Mouse (Mus musculus): ENCODE measurements around the gene H1f0. TPM values are rescaled to one million over a fixed set of nuclear protein-coding genes. Genes with fewer than 3 reads are reported as not detected.
"Not testable (repeated sequence)": the region's sequence is repeated elsewhere in the genome, so short reads cannot be mapped to it uniquely, and the experiment has no call there.

The H1f0 gene
- total RNA-seq, 2 experiments from 2014 or later = 87.0 to 113 TPM

- no peak for DNase-seq (ENCODE audit: low spot score in 2 of 2)
- intact Hi-C loops (cut with DNase I) = no loop called here
Measured at GRCm38 (mm10) chr15:79001559-79001958, 26.7 kb upstream of the H1f0 start.

GRCm38 (mm10) chr15:79002036-79002435, 26.2 kb upstream of the H1f0 start:
- intact Hi-C loops (cut with DNase I) = no loop called here
- no peak for DNase-seq (ENCODE audit: low spot score in 2 of 2)

GRCm38 (mm10) chr15:79003079-79003478, 25.2 kb upstream of the H1f0 start:
- intact Hi-C loops (cut with DNase I) = no loop called here
- DNase-seq (ENCODE audit: low spot score in 2 of 2) = no peak

- intact Hi-C loops (cut with DNase I) = no loop called here
- DNase-seq (ENCODE audit: low spot score in 2 of 2) = no peak
Measured at GRCm38 (mm10) chr15:79005581-79005980, 22.7 kb upstream of the H1f0 start.

GRCm38 (mm10) chr15:79006638-79007037, 21.6 kb upstream of the H1f0 start:
- intact Hi-C loops (cut with DNase I) = no loop called here
- no peak for DNase-seq (ENCODE audit: low spot score in 2 of 2)

DNA sequence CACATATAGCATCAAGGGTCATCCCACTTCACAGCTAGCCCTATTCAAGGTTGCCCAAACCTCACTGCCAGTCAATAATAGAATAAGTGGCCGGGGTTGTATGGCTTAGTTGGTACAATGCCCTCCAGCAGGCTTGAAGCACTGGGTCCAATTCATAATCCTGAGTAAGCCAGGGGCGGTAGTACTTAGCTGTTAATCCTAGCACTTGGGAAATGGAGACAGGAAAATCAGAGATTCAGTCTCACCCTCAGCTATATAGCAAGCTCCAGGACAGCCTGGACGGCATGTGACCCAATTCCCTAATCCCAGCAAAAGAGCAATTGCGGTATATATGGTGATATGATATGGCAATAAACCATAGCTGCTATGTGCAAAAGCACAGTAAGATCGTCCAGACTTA, 21.2 kb upstream of the H1f0 start:
- intact Hi-C loops (cut with DNase I) = no loop called here
- DNase-seq (ENCODE audit: low spot score in 2 of 2) = no peak

GRCm38 (mm10) chr15:79007836-79008235, 20.4 kb upstream of the H1f0 start:
- DNase-seq (ENCODE audit: low spot score in 2 of 2); intact Hi-C loops (cut with DNase I): not testable (repeated sequence)

GRCm38 (mm10) chr15:79009734-79010133, 18.5 kb upstream of the H1f0 start:
- DNase-seq (ENCODE audit: low spot score in 2 of 2) = no peak
- intact Hi-C loops (cut with DNase I) = no loop called here

DNA sequence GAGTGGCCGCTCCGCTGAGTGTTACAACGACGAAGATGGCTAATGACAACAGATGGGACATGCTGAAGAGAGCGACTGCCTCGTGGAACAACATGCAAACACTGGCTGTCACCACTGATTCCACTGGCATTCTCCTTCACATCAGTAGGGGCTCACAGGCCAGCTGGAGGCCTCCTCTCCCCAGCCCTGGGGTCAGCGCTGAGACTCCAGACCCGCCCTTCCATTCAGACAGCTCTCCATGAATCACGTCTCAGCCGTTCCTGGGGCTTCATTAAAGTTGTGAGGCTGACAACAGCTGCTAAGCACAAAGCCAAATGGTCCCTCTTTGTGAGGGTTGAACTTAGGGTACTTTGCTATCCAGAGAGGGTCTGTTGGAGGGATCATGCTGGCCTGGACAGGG, 16.7 kb upstream of the H1f0 start:
- DNase-seq (ENCODE audit: low spot score in 2 of 2) = no peak
- intact Hi-C loops (cut with DNase I) = no loop called here

GRCm38 (mm10) chr15:79013382-79013781, 14.9 kb upstream of the H1f0 start:
- intact Hi-C loops (cut with DNase I) = no loop called here
- no peak for DNase-seq (ENCODE audit: low spot score in 2 of 2)

DNA sequence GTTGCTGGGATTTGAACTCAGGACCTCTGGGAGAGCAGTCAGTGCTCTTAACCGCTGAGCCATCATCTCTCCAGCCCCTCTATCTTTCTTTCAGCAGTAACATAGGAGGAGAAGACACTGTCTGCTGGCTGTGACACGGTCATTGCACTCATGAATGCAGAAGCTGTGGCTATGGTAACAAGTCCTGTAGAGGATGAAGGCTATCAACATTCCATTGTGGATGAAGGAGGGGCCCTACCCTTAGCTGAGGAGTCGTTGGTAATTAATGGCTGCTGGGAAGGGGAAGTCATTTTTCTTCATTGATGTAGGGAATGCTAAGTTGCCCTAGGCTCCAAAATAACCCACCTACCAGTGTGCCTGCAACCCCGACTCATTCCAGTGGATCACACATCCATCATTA, 10.1 kb upstream of the H1f0 start:
- intact Hi-C loops (cut with DNase I) = no loop called here
- no peak for DNase-seq (ENCODE audit: low spot score in 2 of 2)

DNA sequence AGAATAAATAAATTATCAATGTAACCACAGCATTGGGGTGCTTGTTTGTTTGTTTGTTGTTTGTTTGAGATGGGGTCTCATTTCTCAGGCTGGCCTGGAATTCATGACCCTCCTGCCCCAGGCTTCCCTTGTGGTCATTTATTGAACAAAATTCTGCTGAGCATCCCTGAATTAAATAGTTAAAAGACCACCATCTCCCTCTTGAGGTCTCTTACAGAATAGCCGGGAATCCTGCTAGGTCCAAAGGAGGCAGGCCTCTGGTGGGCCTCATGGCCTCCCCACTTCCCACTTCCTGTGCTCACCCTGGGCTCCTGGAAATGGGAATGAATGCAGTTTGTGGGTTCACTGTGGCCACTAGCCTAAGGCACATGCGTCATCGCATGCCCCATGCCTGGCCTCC, 9.4 kb upstream of the H1f0 start:
- no peak for DNase-seq (ENCODE audit: low spot score in 2 of 2)
- intact Hi-C loops (cut with DNase I) = no loop called here

GRCm38 (mm10) chr15:79022671-79023230, 5.5 kb upstream of the H1f0 start:
- intact Hi-C loops (cut with DNase I) = no loop called here
- no peak for DNase-seq (ENCODE audit: low spot score in 2 of 2)

DNA sequence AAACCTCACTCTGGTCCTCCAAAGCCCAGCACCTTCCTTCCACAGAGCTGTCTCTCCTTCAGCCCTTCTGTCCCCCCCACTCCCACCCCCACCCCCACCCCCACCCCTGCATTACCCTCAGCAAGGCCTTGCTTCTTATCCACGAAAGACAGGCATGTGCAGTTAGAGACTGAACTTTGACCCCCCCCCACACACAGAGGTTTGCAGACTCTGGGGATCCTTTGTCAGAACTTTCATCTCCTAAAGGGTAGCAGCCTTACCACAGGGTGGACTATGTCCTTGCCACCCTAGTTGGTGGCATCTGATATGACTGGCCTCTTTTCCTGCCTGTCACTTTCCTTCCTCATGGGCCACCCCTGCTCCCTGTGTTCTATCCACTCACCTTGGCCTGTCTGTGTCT, 4.9 kb upstream of the H1f0 start:
- intact Hi-C loops (cut with DNase I) = no loop called here
- DNase-seq (ENCODE audit: low spot score in 2 of 2) = no peak

GRCm38 (mm10) chr15:79025687-79026308, 2.5 kb upstream of the H1f0 start:
- intact Hi-C loops (cut with DNase I) = no loop called here
- no peak for DNase-seq (ENCODE audit: low spot score in 2 of 2)

DNA sequence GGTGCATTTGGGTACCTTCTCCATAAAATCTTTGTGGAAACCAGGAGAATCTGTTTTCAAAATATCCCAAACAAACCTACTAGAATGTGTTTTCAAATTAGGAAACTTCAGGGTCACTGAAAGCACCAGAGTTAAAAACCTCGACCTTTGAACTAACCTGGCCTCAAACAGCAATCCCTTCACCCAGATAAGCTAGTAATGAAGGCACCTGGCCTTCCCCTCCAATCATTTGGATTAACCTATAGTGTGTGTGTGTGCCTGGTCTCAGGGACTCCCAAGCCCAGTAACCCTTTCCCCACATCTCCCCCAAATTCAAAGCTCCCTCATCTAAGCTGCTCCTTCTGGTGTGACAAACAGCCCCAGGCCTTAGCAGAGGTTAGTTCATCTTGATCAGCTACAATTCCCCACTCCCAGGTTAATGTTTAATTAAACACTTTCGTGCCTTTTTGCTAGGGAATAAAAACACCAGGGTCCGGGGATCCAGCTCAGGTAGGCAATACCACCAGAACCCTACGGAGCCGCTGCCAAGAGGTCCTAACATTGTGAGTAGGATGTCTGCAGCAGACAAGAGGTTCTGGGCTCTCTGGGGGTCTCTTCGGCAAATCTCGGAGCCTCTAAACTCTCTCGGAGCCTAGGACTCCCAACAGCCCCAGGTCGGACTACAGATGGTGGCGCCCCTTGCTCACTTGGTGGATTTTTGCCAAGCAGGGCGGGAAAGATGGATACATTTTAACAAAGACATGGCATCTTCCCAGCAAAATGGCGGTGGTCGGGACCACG, 1.5 kb upstream of the H1f0 start:
- intact Hi-C loops (cut with DNase I) = no loop called here
- DNase-seq (ENCODE audit: low spot score in 2 of 2) = no peak

DNA sequence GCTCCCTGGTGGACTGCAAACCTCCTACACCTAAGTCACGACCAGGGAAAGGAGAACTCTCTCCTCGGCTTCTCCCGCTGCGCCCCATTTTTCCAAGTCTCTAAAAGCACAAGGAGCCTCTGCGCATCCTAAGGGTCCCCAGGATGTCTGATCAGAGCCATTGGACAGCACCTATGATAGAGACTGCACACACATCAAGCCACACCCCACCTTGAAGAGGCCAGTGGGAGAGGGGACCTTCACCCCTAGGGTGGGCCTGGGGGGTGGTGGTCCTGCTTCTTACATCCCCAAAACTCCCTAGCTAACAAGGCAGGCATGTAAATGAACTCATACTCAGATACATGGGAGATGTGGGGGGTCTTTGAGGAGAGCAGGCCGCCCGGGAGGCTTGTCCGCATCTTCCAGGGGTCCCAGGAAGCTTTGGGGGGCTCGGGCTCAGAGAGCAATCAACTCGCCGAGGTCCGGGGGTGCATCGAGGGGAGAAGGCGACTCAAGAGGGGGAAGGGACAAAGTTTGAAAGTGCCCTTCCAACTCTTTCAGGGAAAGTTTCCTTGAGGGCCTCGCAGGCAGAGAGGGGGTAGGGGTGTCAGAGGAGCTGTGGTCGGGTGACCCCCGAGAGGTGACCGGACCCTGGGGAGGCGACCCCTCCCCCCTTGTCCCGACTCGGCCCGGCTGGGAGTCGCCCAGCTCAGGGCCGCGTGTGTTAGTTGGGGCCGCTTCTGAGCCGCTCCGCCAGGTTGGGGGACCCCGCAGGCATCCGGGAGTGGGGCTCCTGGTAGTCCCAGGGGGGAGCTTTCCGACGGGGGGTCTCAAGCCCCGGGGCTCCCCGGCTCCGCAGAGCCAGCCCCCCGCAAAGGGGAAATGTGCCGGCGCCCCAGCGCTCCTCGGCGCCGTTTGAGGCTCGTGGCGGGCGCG, 702 bp upstream of the H1f0 start:
- intact Hi-C loops (cut with DNase I) = no loop called here
- DNase-seq (ENCODE audit: low spot score in 2 of 2) = no peak

- DNase-seq (ENCODE audit: low spot score in 2 of 2) = no peak
- intact Hi-C loops (cut with DNase I) = no loop called here
Measured at GRCm38 (mm10) chr15:79028823-79029484, 704 bp downstream of the H1f0 start.

GRCm38 (mm10) chr15:79029519-79030241, 1.4 kb downstream of the H1f0 start:
- no peak for DNase-seq (ENCODE audit: low spot score in 2 of 2)
- intact Hi-C loops (cut with DNase I) = no loop called here
